Mouse (Mus musculus): ENCODE data around the gene 2310007B03Rik.

GRCm38 (mm10) chr1:93162588-93162987 is 1.8 kb upstream of the 2310007B03Rik start:
- TF ChIP-seq CTCF (IDR thresholded peaks at IDR 0.05; ENCODE audit: borderline replicate concordance, extremely low read depth, insufficient read depth, insufficient read length) (no peak), POLR2A (IDR thresholded peaks at IDR 0.05; ENCODE audit: borderline replicate concordance, extremely low read depth, insufficient read depth, insufficient read length, poor library complexity, severe bottlenecking) (no peak)
